Mouse (Mus musculus): ENCODE measurements around the gene Cenpf.
A peak's percentile ranks its signal among the peaks of the same experiment; 100 is the strongest.

Gene Cenpf

GRCm38 (mm10) chr1:189687654-189688387 is at the start of gene Cenpf:
Gene Cenpf (minus strand): TSS chr1:189688086.
- DNase-seq (ENCODE audit: low spot score), result peak; percentile 98

- DNase-seq (ENCODE audit: low spot score), result no peak
These were observed 44.3 kb upstream of the Cenpf start for GRCm38 (mm10) chr1:189732156-189732555.

- no peak for DNase-seq (ENCODE audit: low spot score)
These were observed 43.8 kb upstream of the Cenpf start for GRCm38 (mm10) chr1:189731697-189732096.

- no peak for DNase-seq (ENCODE audit: low spot score)
These were observed 41.4 kb upstream of the Cenpf start for GRCm38 (mm10) chr1:189729141-189729815.

GRCm38 (mm10) chr1:189728784-189729115 is 40.9 kb upstream of the Cenpf start:
- no peak for DNase-seq (ENCODE audit: low spot score)

GRCm38 (mm10) chr1:189727884-189728783 is 40.2 kb upstream of the Cenpf start, which contains the start of gene Ptpn14:
Gene Ptpn14 (plus strand): TSS chr1:189728268.
- DNase-seq (ENCODE audit: low spot score), result peak; percentile 85

- DNase-seq (ENCODE audit: low spot score), result peak; percentile 67
These were observed 39.5 kb upstream of the Cenpf start for GRCm38 (mm10) chr1:189727346-189727883.

- DNase-seq (ENCODE audit: low spot score), result no peak
These were observed 38.2 kb upstream of the Cenpf start for GRCm38 (mm10) chr1:189726121-189726520.

- DNase-seq (ENCODE audit: low spot score), result no peak
These were observed 30.7 kb upstream of the Cenpf start for GRCm38 (mm10) chr1:189718600-189718999.

- no peak for DNase-seq (ENCODE audit: low spot score)
These were observed 29.7 kb upstream of the Cenpf start for GRCm38 (mm10) chr1:189717546-189717945.

- DNase-seq (ENCODE audit: low spot score), result no peak
These were observed 28.3 kb upstream of the Cenpf start for GRCm38 (mm10) chr1:189715915-189716797.

- no peak for DNase-seq (ENCODE audit: low spot score)
These were observed 21.1 kb upstream of the Cenpf start for GRCm38 (mm10) chr1:189709001-189709400.

GRCm38 (mm10) chr1:189707419-189707818 is 19.5 kb upstream of the Cenpf start:
- DNase-seq (ENCODE audit: low spot score), result no peak

- DNase-seq (ENCODE audit: low spot score), result no peak
These were observed 19.1 kb upstream of the Cenpf start for GRCm38 (mm10) chr1:189707014-189707413.

- DNase-seq (ENCODE audit: low spot score), result no peak
These were observed 18.3 kb upstream of the Cenpf start for GRCm38 (mm10) chr1:189706040-189706645.

GRCm38 (mm10) chr1:189703591-189703990 is 15.7 kb upstream of the Cenpf start:
- no peak for DNase-seq (ENCODE audit: low spot score)

GRCm38 (mm10) chr1:189703156-189703555 is 15.3 kb upstream of the Cenpf start:
- DNase-seq (ENCODE audit: low spot score), result no peak

GRCm38 (mm10) chr1:189700990-189701389 is 13.1 kb upstream of the Cenpf start:
- DNase-seq (ENCODE audit: low spot score), result peak; percentile 13

- DNase-seq (ENCODE audit: low spot score), result no peak
These were observed 12.3 kb upstream of the Cenpf start for GRCm38 (mm10) chr1:189700186-189700585.

- DNase-seq (ENCODE audit: low spot score), result no peak
These were observed 10.5 kb upstream of the Cenpf start for GRCm38 (mm10) chr1:189698416-189698815.

GRCm38 (mm10) chr1:189695321-189695720 is 7.4 kb upstream of the Cenpf start:
- DNase-seq (ENCODE audit: low spot score), result no peak
